Mouse (Mus musculus): Measurements from ENCODE around the gene Gm15128. TPM values are rescaled to one million over a fixed set of nuclear protein-coding genes. Genes with fewer than 3 reads are reported as not detected.

Gene Gm15128
- not detected in 2 replicates for polyA plus RNA-seq (2015; fragmentation: Nextera tagmentation; extraction: Ambion mirVana)

GRCm38 (mm10) chrX:147765691-147766090, at the start of gene Gm15128:
Gm15128 (plus strand) TSS chrX:147765991.

Other genes with a start within 250 kb of the Gm15128 start
- 4.4 and 5.4 TPM in 2 replicates for gene Lrch2, start 211.9 kb upstream of the Gm15128 start, polyA plus RNA-seq (2015; fragmentation: Nextera tagmentation; extraction: Ambion mirVana)
- gene Gm15080, start 227.0 kb downstream of the Gm15128 start, polyA plus RNA-seq (2015; fragmentation: Nextera tagmentation; extraction: Ambion mirVana): not detected in 2 replicates

All from adrenal gland, postnatal 0 days (tissue).